Mouse (Mus musculus) limb, embryonic 13.5 days (tissue): ENCODE data around the gene Tmem176b. TPM values are rescaled to one million over a fixed set of nuclear protein-coding genes. Genes with fewer than 3 reads are reported as not detected.

Source experiments
- ATAC-seq: fragments of 200-750 bp; cut with Nextera tagmentation; 2 replicates; pipeline ENCODE4 v1.8.0; 2017; ENCODE audit warnings: low read depth, moderate number of reproducible peaks, moderate TSS enrichment; ENCODE audit not compliant: low FRiP score
- H3K27ac ChIP-seq: fragments of 300-500 bp; sonication (generic); 2 replicates; pipeline ENCODE4 v1.5.1; 2015; ENCODE audit warnings: inconsistent platforms, mild to moderate bottlenecking, moderate library complexity
- H3K27me3 ChIP-seq: fragments of 300-500 bp; sonication (generic); 2 replicates; pipeline ENCODE4 v1.6.1; 2015; ENCODE audit warnings: mild to moderate bottlenecking, inconsistent platforms
- H3K36me3 ChIP-seq: fragments of 300-500 bp; sonication (generic); 2 replicates; pipeline ENCODE4 v1.6.1; 2015; ENCODE audit warnings: inconsistent platforms, mild to moderate bottlenecking, moderate library complexity
- H3K4me1 ChIP-seq: fragments of 300-500 bp; sonication (generic); 2 replicates; pipeline ENCODE4 v1.6.1; 2015; ENCODE audit warnings: inconsistent platforms
- H3K4me2 ChIP-seq: fragments of 300-500 bp; sonication (generic); replicated peaks from 2 replicates; pipeline ENCODE4 v1.6.1; 2015; ENCODE audit warnings: inconsistent platforms, mild to moderate bottlenecking, moderate library complexity
- H3K4me3 ChIP-seq: fragments of 300-500 bp; sonication (generic); 2 replicates; pipeline ENCODE4 v1.5.1; 2015; ENCODE audit warnings: moderate library complexity, mild to moderate bottlenecking, inconsistent platforms
- H3K9ac ChIP-seq: fragments of 300-500 bp; sonication (generic); 2 replicates; pipeline ENCODE4 v1.6.1; 2015; ENCODE audit warnings: mild to moderate bottlenecking, inconsistent platforms
- H3K9me3 ChIP-seq: fragments of 300-500 bp; sonication (generic); 2 replicates; pipeline ENCODE4 v1.6.1; 2016; ENCODE audit warnings: inconsistent platforms
- WGBS: fragments of 180-500 bp; shearing (Covaris S2); methylation state at CpG from one replicate; pipeline ENCODE4 v1.1.7; 2015; 5-methylcytosine and 5-hydroxymethylcytosine counted together
- polyA plus RNA-seq: library from polyadenylated mRNA; unstranded; fragments of >200 nt; fragmentation: Nextera tagmentation; extraction: Ambion mirVana; gene quantifications from 2 replicates; pipeline ENCODE4 v1.2.1, GENCODE M21; 2015

Gene Tmem176b
- polyA plus RNA-seq, 1 experiment from 2014 or later: 224 TPM

GRCm38 (mm10) chr6:48862816-48863215 is 21.5 kb upstream of the Tmem176b start:
- no peak overlapping the region for H3K9ac ChIP-seq
- 78% methylated on average over 4 of the region's 4 CpGs for WGBS
- H3K9me3 ChIP-seq: no peaks in the 10 kb centered on the region
- no peaks in the 10 kb centered on the region for H3K27me3 ChIP-seq
- H3K4me1 ChIP-seq: 0 out of 2 replicates have a peak, but pooled peaks cover 5% of the 10 kb centered on the region
- no peak overlapping the region for H3K4me3 ChIP-seq
- no peaks in the 10 kb centered on the region for H3K36me3 ChIP-seq
- no peak for ATAC-seq
- H3K4me2 ChIP-seq: no peak overlapping the region
- H3K27ac ChIP-seq: no peak overlapping the region

GRCm38 (mm10) chr6:48861616-48862280 is 20.5 kb upstream of the Tmem176b start:
- H3K9me3 ChIP-seq: no peaks in the 10 kb centered on the region
- H3K9ac ChIP-seq: no peak overlapping the region
- H3K4me1 ChIP-seq: 0 out of 2 replicates have a peak, but pooled peaks cover 9% of the 10 kb centered on the region
- no peak overlapping the region for H3K4me3 ChIP-seq
- peak; percentile 60; the same call in 1 of the 2 replicates for ATAC-seq
- H3K36me3 ChIP-seq: no peaks in the 10 kb centered on the region
- 75% methylated on average over 12 of the region's 12 CpGs for WGBS
- no peak overlapping the region for H3K4me2 ChIP-seq
- H3K27ac ChIP-seq: no peak overlapping the region
- H3K27me3 ChIP-seq: no peaks in the 10 kb centered on the region

GRCm38 (mm10) chr6:48860851-48861250 is 19.6 kb upstream of the Tmem176b start:
- Histone ChIP-seq H3K27me3 (no peaks in the 10 kb centered on the region), H3K9me3 (no peaks in the 10 kb centered on the region), H3K9ac (no peak overlapping the region), H3K4me1 (0 out of 2 replicates have a peak, but pooled peaks cover 9% of the 10 kb centered on the region), H3K4me3 (no peak overlapping the region), H3K27ac (no peak overlapping the region), H3K4me2 (peak overlapping the region; percentile 52; the same call in 1 of the 2 replicates), H3K36me3 (no peaks in the 10 kb centered on the region)
- ATAC-seq: no peak
- 82% methylated on average over 1 of the region's 1 CpGs for WGBS

GRCm38 (mm10) chr6:48860130-48860815 is 19.0 kb upstream of the Tmem176b start:
- 13% methylated on average over 23 of the region's 23 CpGs for WGBS
- H3K4me2 ChIP-seq: peak overlapping the region; percentile 52
- H3K9ac ChIP-seq: no peak overlapping the region
- no peaks in the 10 kb centered on the region for H3K36me3 ChIP-seq
- H3K9me3 ChIP-seq: no peaks in the 10 kb centered on the region
- H3K27me3 ChIP-seq: no peaks in the 10 kb centered on the region
- H3K4me3 ChIP-seq: peak overlapping the region; percentile 32
- 0 out of 2 replicates have a peak, but pooled peaks cover 9% of the 10 kb centered on the region for H3K4me1 ChIP-seq
- no peak overlapping the region for H3K27ac ChIP-seq
- no peak for ATAC-seq

GRCm38 (mm10) chr6:48857613-48858302 is 16.5 kb upstream of the Tmem176b start:
- H3K27me3 ChIP-seq: no peaks in the 10 kb centered on the region
- H3K4me1 ChIP-seq: peaks cover 11% of the 10 kb centered on the region; the same call in 1 of the 2 replicates
- 0 out of 2 replicates have a peak, but pooled peaks cover 3% of the 10 kb centered on the region for H3K9me3 ChIP-seq
- no peaks in the 10 kb centered on the region for H3K36me3 ChIP-seq
- no peak overlapping the region for H3K27ac ChIP-seq
- no peak overlapping the region for H3K4me2 ChIP-seq
- WGBS: 48% methylated on average over 8 of the region's 8 CpGs
- no peak for ATAC-seq
- H3K4me3 ChIP-seq: no peak overlapping the region
- no peak overlapping the region for H3K9ac ChIP-seq

- ATAC-seq: no peak
- Histone ChIP-seq H3K4me3 (no peak overlapping the region), H3K36me3 (no peaks in the 10 kb centered on the region), H3K27me3 (no peaks in the 10 kb centered on the region), H3K27ac (no peak overlapping the region), H3K4me1 (peaks cover 10% of the 10 kb centered on the region; the same call in 1 of the 2 replicates), H3K9me3 (0 out of 2 replicates have a peak, but pooled peaks cover 3% of the 10 kb centered on the region), H3K9ac (no peak overlapping the region), H3K4me2 (no peak overlapping the region)
- WGBS: 98% methylated on average over 2 of the region's 2 CpGs
These were observed 12.9 kb upstream of the Tmem176b start for GRCm38 (mm10) chr6:48854155-48854554.

GRCm38 (mm10) chr6:48851820-48852491 is 10.7 kb upstream of the Tmem176b start:
- Histone ChIP-seq H3K9me3 (0 out of 2 replicates have a peak, but pooled peaks cover 3% of the 10 kb centered on the region), H3K9ac (peak overlapping the region; percentile 67), H3K27me3 (no peaks in the 10 kb centered on the region), H3K4me3 (peak overlapping the region; percentile 42), H3K4me2 (peak overlapping the region; percentile 67), H3K36me3 (no peaks in the 10 kb centered on the region), H3K27ac (peak overlapping the region; percentile 92), H3K4me1 (peaks cover 6% of the 10 kb centered on the region; the same call in 1 of the 2 replicates)
- WGBS: under 1% methylated on average over 29 of the region's 29 CpGs
- ATAC-seq: peak; percentile 79

- 64% methylated on average over 4 of the region's 4 CpGs for WGBS
- no peak overlapping the region for H3K27ac ChIP-seq
- H3K4me2 ChIP-seq: no peak overlapping the region
- H3K4me1 ChIP-seq: peaks cover 26% of the 10 kb centered on the region
- peaks cover 26% of the 10 kb centered on the region for H3K36me3 ChIP-seq
- no peak overlapping the region for H3K9ac ChIP-seq
- no peak overlapping the region for H3K4me3 ChIP-seq
- no peaks in the 10 kb centered on the region for H3K27me3 ChIP-seq
- H3K9me3 ChIP-seq: no peaks in the 10 kb centered on the region
- no peak for ATAC-seq
These were observed 3.8 kb upstream of the Tmem176b start for GRCm38 (mm10) chr6:48845086-48845485.

- peak overlapping the region; percentile 28; the same call in 1 of the 2 replicates for H3K27ac ChIP-seq
- no peak for ATAC-seq
- H3K4me2 ChIP-seq: peak overlapping the region; percentile 89
- no peaks in the 10 kb centered on the region for H3K9me3 ChIP-seq
- WGBS: 59% methylated on average over 11 of the region's 11 CpGs
- H3K4me3 ChIP-seq: peak overlapping the region; percentile 61
- H3K9ac ChIP-seq: peak overlapping the region; percentile 75
- no peaks in the 10 kb centered on the region for H3K27me3 ChIP-seq
- H3K4me1 ChIP-seq: peaks cover 47% of the 10 kb centered on the region
- peaks cover 38% of the 10 kb centered on the region for H3K36me3 ChIP-seq
These were observed 981 bp upstream of the Tmem176b start for GRCm38 (mm10) chr6:48842111-48842842.

GRCm38 (mm10) chr6:48840371-48840969 is 826 bp downstream of the Tmem176b start, which contains the start of gene Tmem176a:
Gene Tmem176a (plus strand): TSS chr6:48840919.
- H3K4me3 ChIP-seq: peak within 1 kb of the TSS; percentile 61
- no peaks in the 10 kb centered on the region for H3K9me3 ChIP-seq
- peak within 1 kb of the TSS; percentile 75 for H3K9ac ChIP-seq
- H3K27me3 ChIP-seq: no peaks in the 10 kb centered on the region
- H3K36me3 ChIP-seq: peaks cover 56% of the 10 kb centered on the region
- ATAC-seq: peak; percentile 13; the same call in 1 of the 2 replicates
- 14% methylated on average over 7 of the region's 7 CpGs for WGBS
- H3K4me2 ChIP-seq: peak within 1 kb of the TSS; percentile 89
- peaks cover 47% of the 10 kb centered on the region for H3K4me1 ChIP-seq
- peak within 1 kb of the TSS; percentile 90 for H3K27ac ChIP-seq
